Mouse (Mus musculus) CD4-positive, CD25-positive, alpha-beta regulatory T cell, adult 2 months (primary cell): ENCODE results near the gene Fkbp4.
A peak's percentile ranks its signal among the peaks of the same experiment; 100 is the strongest.

ENCODE experiments used
- DNase-seq: peaks from one replicate; pipeline ENCODE4 v3.0.0-alpha.2; 2012; ENCODE audit warnings: low read depth, low spot score

Fkbp4 gene

GRCm38 (mm10) chr6:128438317-128438870, at the start of gene Fkbp4:
Fkbp4 (minus strand) TSS chr6:128438677.
- DNase-seq, result peak; percentile 95

- DNase-seq, result no peak
Measured at GRCm38 (mm10) chr6:128487736-128488135, 49.3 kb upstream of the Fkbp4 start.

GRCm38 (mm10) chr6:128479463-128480454, 41.3 kb upstream of the Fkbp4 start:
- peak; percentile 96 for DNase-seq

GRCm38 (mm10) chr6:128477495-128477894, 39.0 kb upstream of the Fkbp4 start:
- DNase-seq, result no peak

- no peak for DNase-seq
Measured at GRCm38 (mm10) chr6:128474112-128474511, 35.6 kb upstream of the Fkbp4 start.

- peak; percentile 40 for DNase-seq
Measured at GRCm38 (mm10) chr6:128469451-128469850, 31.0 kb upstream of the Fkbp4 start.

- peak; percentile 42 for DNase-seq
Measured at GRCm38 (mm10) chr6:128467298-128467697, 28.8 kb upstream of the Fkbp4 start.

- DNase-seq, result no peak
Measured at GRCm38 (mm10) chr6:128466563-128466962, 28.1 kb upstream of the Fkbp4 start.

GRCm38 (mm10) chr6:128466043-128466442, 27.6 kb upstream of the Fkbp4 start:
- no peak for DNase-seq

- DNase-seq, result no peak
Measured at GRCm38 (mm10) chr6:128464996-128465395, 26.5 kb upstream of the Fkbp4 start.

- no peak for DNase-seq
Measured at GRCm38 (mm10) chr6:128461606-128462005, 23.1 kb upstream of the Fkbp4 start.

GRCm38 (mm10) chr6:128460729-128461503, 22.4 kb upstream of the Fkbp4 start:
- no peak for DNase-seq

- no peak for DNase-seq
Measured at GRCm38 (mm10) chr6:128460321-128460720, 21.8 kb upstream of the Fkbp4 start.

GRCm38 (mm10) chr6:128457186-128457585, 18.7 kb upstream of the Fkbp4 start:
- DNase-seq, result no peak

- no peak for DNase-seq
Measured at GRCm38 (mm10) chr6:128455835-128456605, 17.5 kb upstream of the Fkbp4 start.

GRCm38 (mm10) chr6:128447063-128447462, 8.6 kb upstream of the Fkbp4 start:
- no peak for DNase-seq

GRCm38 (mm10) chr6:128445761-128446535, 7.5 kb upstream of the Fkbp4 start:
- peak; percentile 64 for DNase-seq

GRCm38 (mm10) chr6:128440238-128440637, 1.8 kb upstream of the Fkbp4 start:
- peak; percentile 30 for DNase-seq

GRCm38 (mm10) chr6:128438871-128439341, 429 bp upstream of the Fkbp4 start:
- DNase-seq, result no peak

- DNase-seq, result peak; percentile 57
Measured at GRCm38 (mm10) chr6:128437731-128438316, 653 bp downstream of the Fkbp4 start.
